Mouse (Mus musculus): ENCODE measurements around the gene Fam205a1. TPM values are rescaled to one million over a fixed set of nuclear protein-coding genes. Genes with fewer than 3 reads are reported as not detected.
"Not testable (repeated sequence)": the region's sequence is repeated elsewhere in the genome, so short reads cannot be mapped to it uniquely, and the experiment has no call there.

Gene Fam205a1
- polyA plus RNA-seq, 1 experiment = 18.8 TPM

GRCm38 (mm10) chr4:42872151-42872550, 18.5 kb upstream of the Fam205a1 start:
- TF ChIP-seq POLR2A (IDR thresholded peaks at IDR 0.05; ENCODE audit: control insufficient read depth, low read depth, low read length) (no peak), CTCF (IDR thresholded peaks at IDR 0.05; ENCODE audit: control insufficient read depth, insufficient read depth, insufficient replicate concordance, low read depth, low read length) (no peak)
- no peaks in the 10 kb centered on the region for H3K36me3 ChIP-seq (ENCODE audit: control insufficient read depth, insufficient read depth, low read length)
- peaks cover 6% of the 10 kb centered on the region; the same call in 1 of the 2 replicates for H3K4me1 ChIP-seq (ENCODE audit: control insufficient read depth, insufficient read depth, low read length)
- no peak overlapping the region for H3K27ac ChIP-seq (ENCODE audit: control insufficient read depth, insufficient read depth, low read depth, low read length)
- no peaks in the 10 kb centered on the region for H3K27me3 ChIP-seq (ENCODE audit: control insufficient read depth, insufficient read depth, low read length)
- H3K4me3 ChIP-seq (ENCODE audit: control insufficient read depth, low read depth, low read length) = peak overlapping the region; percentile 72

GRCm38 (mm10) chr4:42870748-42871147, 17.1 kb upstream of the Fam205a1 start:
- TF ChIP-seq CTCF (IDR thresholded peaks at IDR 0.05; ENCODE audit: control insufficient read depth, insufficient read depth, insufficient replicate concordance, low read depth, low read length) = no peak
- TF ChIP-seq POLR2A (IDR thresholded peaks at IDR 0.05; ENCODE audit: control insufficient read depth, low read depth, low read length) = no peak
- peak overlapping the region; percentile 66 for H3K4me3 ChIP-seq (ENCODE audit: control insufficient read depth, low read depth, low read length)
- H3K36me3 ChIP-seq (ENCODE audit: control insufficient read depth, insufficient read depth, low read length) = no peaks in the 10 kb centered on the region
- H3K27me3 ChIP-seq (ENCODE audit: control insufficient read depth, insufficient read depth, low read length) = no peaks in the 10 kb centered on the region
- peaks cover 6% of the 10 kb centered on the region; the same call in 1 of the 2 replicates for H3K4me1 ChIP-seq (ENCODE audit: control insufficient read depth, insufficient read depth, low read length)
- no peak overlapping the region for H3K27ac ChIP-seq (ENCODE audit: control insufficient read depth, insufficient read depth, low read depth, low read length)

DNA sequence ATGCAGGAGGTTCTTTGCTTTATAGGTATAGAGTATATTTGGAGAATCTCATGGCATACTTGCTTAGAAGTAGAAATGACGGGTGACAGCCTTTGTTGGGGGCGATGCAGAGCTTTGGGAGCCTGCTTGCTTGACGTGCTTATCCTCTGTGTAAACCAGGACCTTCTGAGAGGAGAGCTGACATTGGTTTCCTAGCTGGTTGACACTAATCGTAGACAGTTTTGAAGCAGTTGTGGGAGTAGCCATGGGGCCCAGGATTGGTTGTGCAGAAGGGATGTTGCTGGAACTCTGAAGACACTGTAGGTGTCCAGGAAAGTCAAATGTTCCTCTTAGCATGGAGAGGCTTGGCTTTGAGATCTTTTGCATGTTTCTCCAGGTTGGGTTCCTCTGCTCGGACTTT, 14.5 kb upstream of the Fam205a1 start:
- no peak overlapping the region; the same call in 1 of the 2 replicates for H3K4me3 ChIP-seq (ENCODE audit: control insufficient read depth, low read depth, low read length)
- peaks cover 5% of the 10 kb centered on the region; the same call in 1 of the 2 replicates for H3K4me1 ChIP-seq (ENCODE audit: control insufficient read depth, insufficient read depth, low read length)
- no peak for TF ChIP-seq POLR2A (IDR thresholded peaks at IDR 0.05; ENCODE audit: control insufficient read depth, low read depth, low read length)
- TF ChIP-seq CTCF (IDR thresholded peaks at IDR 0.05; ENCODE audit: control insufficient read depth, insufficient read depth, insufficient replicate concordance, low read depth, low read length) = no peak
- H3K36me3 ChIP-seq (ENCODE audit: control insufficient read depth, insufficient read depth, low read length) = no peaks in the 10 kb centered on the region
- H3K27ac ChIP-seq (ENCODE audit: control insufficient read depth, insufficient read depth, low read depth, low read length) = no peak overlapping the region
- H3K27me3 ChIP-seq (ENCODE audit: control insufficient read depth, insufficient read depth, low read length) = no peaks in the 10 kb centered on the region

DNA sequence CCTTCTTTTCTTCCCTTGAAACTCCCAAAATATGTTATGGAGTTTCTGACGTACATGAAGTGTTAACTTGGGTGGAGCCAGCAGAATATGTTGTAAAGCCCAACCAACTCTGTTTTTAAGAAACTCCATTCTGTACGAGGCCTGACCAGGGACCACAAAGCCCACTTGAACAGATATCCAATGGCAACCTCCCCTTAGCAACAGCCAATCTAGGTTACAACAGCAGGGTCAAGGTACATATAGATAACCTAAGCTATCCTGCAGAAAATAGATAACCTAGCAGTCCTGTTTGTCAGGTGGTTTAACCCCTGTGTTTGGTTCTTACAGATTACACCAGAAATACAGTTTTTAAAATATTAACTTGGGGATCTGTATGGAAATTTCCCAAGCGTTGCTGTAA, 13.7 kb upstream of the Fam205a1 start:
- Histone ChIP-seq H3K27me3 (ENCODE audit: control insufficient read depth, insufficient read depth, low read length) (no peaks in the 10 kb centered on the region), H3K4me1 (ENCODE audit: control insufficient read depth, insufficient read depth, low read length) (no peaks in the 10 kb centered on the region), H3K27ac (ENCODE audit: control insufficient read depth, insufficient read depth, low read depth, low read length) (no peak overlapping the region), H3K36me3 (ENCODE audit: control insufficient read depth, insufficient read depth, low read length) (no peaks in the 10 kb centered on the region), H3K4me3 (ENCODE audit: control insufficient read depth, low read depth, low read length) (peak overlapping the region; percentile 2; the same call in 1 of the 2 replicates)
- TF ChIP-seq POLR2A (IDR thresholded peaks at IDR 0.05; ENCODE audit: control insufficient read depth, low read depth, low read length) (no peak), CTCF (IDR thresholded peaks at IDR 0.05; ENCODE audit: control insufficient read depth, insufficient read depth, insufficient replicate concordance, low read depth, low read length) (no peak)

- H3K27me3 ChIP-seq (ENCODE audit: control insufficient read depth, insufficient read depth, low read length); H3K4me1 ChIP-seq (ENCODE audit: control insufficient read depth, insufficient read depth, low read length); H3K4me3 ChIP-seq (ENCODE audit: control insufficient read depth, low read depth, low read length); H3K27ac ChIP-seq (ENCODE audit: control insufficient read depth, insufficient read depth, low read depth, low read length); H3K36me3 ChIP-seq (ENCODE audit: control insufficient read depth, insufficient read depth, low read length): not testable (repeated sequence)
Measured at GRCm38 (mm10) chr4:42863487-42863886, 9.8 kb upstream of the Fam205a1 start.

- not testable (repeated sequence) for H3K27me3 ChIP-seq (ENCODE audit: control insufficient read depth, insufficient read depth, low read length)
Measured at GRCm38 (mm10) chr4:42860483-42860882, 6.8 kb upstream of the Fam205a1 start.

DNA sequence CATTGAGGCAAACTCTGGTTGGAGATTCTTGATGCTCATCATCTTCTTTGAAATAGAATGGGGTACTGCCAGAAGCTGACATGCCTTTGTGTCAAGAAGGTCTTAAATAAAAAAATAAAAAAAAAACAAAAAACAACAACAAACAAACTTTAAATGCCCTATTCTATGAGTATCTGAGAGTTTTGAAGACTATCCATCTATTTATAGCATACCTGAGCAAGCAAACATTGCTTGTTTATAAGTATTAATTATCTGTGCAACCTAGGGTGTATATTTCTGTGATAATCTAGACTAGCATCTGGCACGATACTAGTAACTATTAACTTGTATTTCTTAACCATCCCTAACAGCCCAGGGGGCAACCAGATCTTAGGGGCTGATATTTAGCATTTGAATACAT, 3.0 kb upstream of the Fam205a1 start, which contains the start of gene Gm12394:
Gene Gm12394, minus strand, starts transcription at position 101 of the 400 bp plus-strand sequence.
- H3K27ac ChIP-seq (ENCODE audit: control insufficient read depth, insufficient read depth, low read depth, low read length); H3K27me3 ChIP-seq (ENCODE audit: control insufficient read depth, insufficient read depth, low read length): not testable (repeated sequence)

More at GRCm38 (mm10) chr4:42860483-42860882, 6.8 kb upstream of the Fam205a1 start:
- not testable (repeated sequence) for H3K27ac ChIP-seq (ENCODE audit: control insufficient read depth, insufficient read depth, low read depth, low read length); H3K4me1 ChIP-seq (ENCODE audit: control insufficient read depth, insufficient read depth, low read length); H3K36me3 ChIP-seq (ENCODE audit: control insufficient read depth, insufficient read depth, low read length); H3K4me3 ChIP-seq (ENCODE audit: control insufficient read depth, low read depth, low read length)

More for the DNA sequence above, 3.0 kb upstream of the Fam205a1 start, which contains the start of gene Gm12394:
- not testable (repeated sequence) for H3K36me3 ChIP-seq (ENCODE audit: control insufficient read depth, insufficient read depth, low read length); H3K4me3 ChIP-seq (ENCODE audit: control insufficient read depth, low read depth, low read length); H3K4me1 ChIP-seq (ENCODE audit: control insufficient read depth, insufficient read depth, low read length)

Other genes starting within 250 kb of the Fam205a1 start
- not detected in 2 replicates for gene Gm10591, start 241.7 kb downstream of the Fam205a1 start, polyA plus RNA-seq (2012; rRNA removed)
- gene Gm2564, start 224.2 kb downstream of the Fam205a1 start, polyA plus RNA-seq (2012; rRNA removed) = 2.0 and 2.8 TPM in 2 replicates
- gene Ccl27b, start 198.6 kb downstream of the Fam205a1 start, polyA plus RNA-seq (2012; rRNA removed) = 4.1 and 4.5 TPM in 2 replicates
- gene Il11ra2, start 192.0 kb downstream of the Fam205a1 start, polyA plus RNA-seq (2012; rRNA removed) = 1.2 and 1.8 TPM in 2 replicates
- gene 4930578G10Rik, start 118.3 kb downstream of the Fam205a1 start, polyA plus RNA-seq (2012; rRNA removed) = 13.8 and 14.9 TPM in 2 replicates
- 1.2 and 1.6 TPM in 2 replicates for gene Ccl19, start 97.3 kb downstream of the Fam205a1 start, polyA plus RNA-seq (2012; rRNA removed)
- gene Ccl21a, start 79.9 kb downstream of the Fam205a1 start, polyA plus RNA-seq (2012; rRNA removed) = 4.0 and 4.4 TPM in 2 replicates
- gene Gm12394, start 2.9 kb upstream of the Fam205a1 start, polyA plus RNA-seq (2012; rRNA removed) = 0.07 and 0.20 TPM in 2 replicates
- 209 and 240 TPM in 2 replicates for gene Fam205c, start 20.3 kb upstream of the Fam205a1 start, polyA plus RNA-seq (2012; rRNA removed)
- 1.3 and 1.7 TPM in 2 replicates for gene Phf24, start 62.8 kb upstream of the Fam205a1 start, polyA plus RNA-seq (2012; rRNA removed)
- 7.6 and 8.2 TPM in 2 replicates for gene Dnajb5, start 95.9 kb upstream of the Fam205a1 start, polyA plus RNA-seq (2012; rRNA removed)
- gene 1700022I11Rik, start 115.7 kb upstream of the Fam205a1 start, polyA plus RNA-seq (2012; rRNA removed) = 22.4 and 23.7 TPM in 2 replicates
- gene Vcp, start 146.6 kb upstream of the Fam205a1 start, polyA plus RNA-seq (2012; rRNA removed) = 78.0 and 85.5 TPM in 2 replicates
- 96.4 and 104 TPM in 2 replicates for gene Fancg, start 156.6 kb upstream of the Fam205a1 start, polyA plus RNA-seq (2012; rRNA removed)
- 36.3 and 42.0 TPM in 2 replicates for gene Pigo, start 171.9 kb upstream of the Fam205a1 start, polyA plus RNA-seq (2012; rRNA removed)
- gene Stoml2, start 177.8 kb upstream of the Fam205a1 start, polyA plus RNA-seq (2012; rRNA removed) = 19.8 and 22.7 TPM in 2 replicates
- 41.4 and 46.3 TPM in 2 replicates for gene Fam214b, start 192.3 kb upstream of the Fam205a1 start, polyA plus RNA-seq (2012; rRNA removed)
- 17.4 and 20.6 TPM in 2 replicates for gene Unc13b, start 205.1 kb upstream of the Fam205a1 start, polyA plus RNA-seq (2012; rRNA removed)

Data from testis, adult 2 months (tissue).